14 mouse cellular contexts compared by ENCODE assay signal in genomic region chr3:4763076-4763475, GRCm38 (mm10).
A peak's percentile ranks its signal among the peaks of the same experiment; 100 is the strongest.
DNase-seq lines count a peak whose midpoint lies in the region.
"Had no signal": no experiment of that assay in that cellular context is flagged by ENCODE, and none has a peak within 500 bp of the region (broad histone marks: within the 10 kb centered on the region; RNA-seq: fewer than 3 reads in every experiment).

No protein-coding gene starts in this region.

- DNase-seq in testis, postnatal 14 days (ENCODE audit: low spot score): peak; percentile 5
- no peak for DNase-seq in testis, postnatal 10 days (ENCODE audit: low spot score)
- DNase-seq in NIH3T3 (ENCODE audit: low read depth): peak; percentile 59
- peak; percentile 35 for DNase-seq in adrenal gland, postnatal 14 days
- no peak for DNase-seq in thymus, adult 18-20 months
- DNase-seq in urinary bladder, postnatal 4 days (ENCODE audit: low spot score in 2 of 2): no peak
- DNase-seq: cerebellum, adult 18-20 months; cerebellum, adult 9-10 months; cerebellum, postnatal 14 days; gastrocnemius, postnatal 10 days; gastrocnemius, postnatal 36 days; heart, adult 2 months; heart, postnatal 14 days; heart, postnatal 4 days had no signal

Comparison
In these comparisons a context has a peak if more than half of its experiments do, and no peak if none do; other contexts are left out.
1. DNase-seq: peak in testis, postnatal 14 days (single experiment), NIH3T3 (single experiment) and adrenal gland, postnatal 14 days (single experiment); none in testis, postnatal 10 days (single experiment), thymus, adult 18-20 months (0 of 2) and urinary bladder, postnatal 4 days (0 of 2).